Mouse (Mus musculus) adrenal gland, adult (tissue): ENCODE results near the gene 9230112D13Rik.
A peak's percentile ranks its signal among the peaks of the same experiment; 100 is the strongest.

ENCODE experiments used
- DNase-seq, 2 experiments: peaks; one replicate each; pipeline ENCODE4 v3.0.0; 2022 to 2023; ENCODE audit warnings: low spot score in 1 of 2; ENCODE audit not compliant: inconsistent age in 2 of 2

Gene 9230112D13Rik

DNA sequence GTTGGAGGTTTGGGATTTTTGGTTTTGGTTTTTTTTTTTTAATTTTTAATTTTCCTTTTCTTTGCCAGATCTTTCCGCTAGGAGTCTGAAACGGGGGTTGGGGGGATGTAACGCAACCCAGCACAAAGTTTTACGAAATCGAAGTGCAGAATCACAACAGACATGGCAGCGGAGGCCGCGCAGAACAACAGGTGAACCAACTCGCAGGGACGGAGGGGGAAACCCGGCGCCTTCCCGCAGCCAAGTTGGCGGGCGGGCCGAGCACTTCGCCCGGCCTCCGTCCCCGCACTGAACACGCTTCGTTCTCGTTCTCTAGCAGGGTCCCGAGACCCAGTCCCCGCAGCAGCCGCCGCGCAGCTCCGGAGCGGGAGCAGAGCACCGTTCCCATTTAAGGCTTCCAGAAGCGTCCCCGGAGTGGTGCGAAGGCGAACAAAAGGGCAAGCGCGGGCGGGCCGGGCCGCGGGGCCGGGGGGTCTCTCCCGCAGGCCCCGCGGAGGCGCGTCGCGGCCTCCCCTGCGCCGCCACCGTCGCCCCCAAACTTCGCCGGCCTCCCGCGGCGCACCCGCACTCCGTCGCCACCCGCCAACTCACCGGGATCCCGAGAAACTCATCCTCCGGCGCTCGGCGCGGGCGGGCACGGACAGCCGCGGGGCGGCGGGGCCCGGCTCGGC lies 20.7 kb downstream of the 9230112D13Rik start:
- peak; percentile 71 to 90 for DNase-seq

GRCm38 (mm10) chr14:34501447-34501803 lies 21.2 kb downstream of the 9230112D13Rik start:
- peak in 1 of 2 experiments; percentile 85 for DNase-seq

GRCm38 (mm10) chr14:34500309-34500708 lies 22.3 kb downstream of the 9230112D13Rik start:
- DNase-seq = peak in 1 of 2 experiments; percentile 69

GRCm38 (mm10) chr14:34499664-34500063 lies 22.9 kb downstream of the 9230112D13Rik start:
- DNase-seq = peak; percentile 31 to 78

- peak; percentile 37 to 77 for DNase-seq
Measured at GRCm38 (mm10) chr14:34497346-34497745, 25.3 kb downstream of the 9230112D13Rik start.

DNA sequence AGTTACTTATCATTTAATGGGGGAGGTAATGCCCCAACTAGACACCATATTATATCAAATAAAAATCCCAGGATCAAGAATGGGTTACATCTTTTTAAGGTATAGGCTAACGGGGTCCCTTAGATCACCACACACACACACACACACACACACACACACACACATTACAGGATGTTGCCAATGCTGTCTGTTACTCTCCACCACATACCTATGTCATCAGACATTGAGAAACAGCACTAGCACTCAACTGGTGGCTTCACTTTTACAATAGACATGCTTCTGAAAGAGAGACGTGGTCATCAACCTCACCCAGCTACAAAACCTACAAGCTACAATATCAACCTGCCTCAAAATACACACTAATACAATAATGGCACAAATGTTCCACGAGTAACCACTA lies 28.9 kb downstream of the 9230112D13Rik start:
- no peak for DNase-seq

DNA sequence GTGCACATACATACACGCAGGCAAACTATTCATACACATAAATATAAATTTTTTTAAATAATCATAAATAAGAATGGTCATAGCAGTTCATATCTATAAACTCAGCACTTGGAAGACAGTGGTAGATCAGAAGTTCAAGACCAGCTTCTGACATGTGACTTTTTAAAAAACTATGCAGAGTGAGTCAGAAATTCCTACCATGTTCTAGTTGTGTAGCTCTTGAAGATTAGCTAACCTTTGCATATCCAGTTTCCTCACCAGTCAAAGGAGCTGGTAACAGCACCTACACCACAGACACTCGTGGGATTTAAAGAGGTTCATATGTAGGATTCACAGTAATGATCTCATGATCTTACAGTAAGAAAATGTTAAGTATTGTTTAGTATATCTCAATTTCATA lies 29.9 kb downstream of the 9230112D13Rik start:
- DNase-seq = no peak

GRCm38 (mm10) chr14:34490965-34491364 lies 31.6 kb downstream of the 9230112D13Rik start:
- DNase-seq = no peak

GRCm38 (mm10) chr14:34489928-34490327 lies 32.7 kb downstream of the 9230112D13Rik start:
- DNase-seq = peak in 1 of 2 experiments; percentile 52

- DNase-seq = no peak
Measured at GRCm38 (mm10) chr14:34486169-34486568, 36.4 kb downstream of the 9230112D13Rik start.

DNA sequence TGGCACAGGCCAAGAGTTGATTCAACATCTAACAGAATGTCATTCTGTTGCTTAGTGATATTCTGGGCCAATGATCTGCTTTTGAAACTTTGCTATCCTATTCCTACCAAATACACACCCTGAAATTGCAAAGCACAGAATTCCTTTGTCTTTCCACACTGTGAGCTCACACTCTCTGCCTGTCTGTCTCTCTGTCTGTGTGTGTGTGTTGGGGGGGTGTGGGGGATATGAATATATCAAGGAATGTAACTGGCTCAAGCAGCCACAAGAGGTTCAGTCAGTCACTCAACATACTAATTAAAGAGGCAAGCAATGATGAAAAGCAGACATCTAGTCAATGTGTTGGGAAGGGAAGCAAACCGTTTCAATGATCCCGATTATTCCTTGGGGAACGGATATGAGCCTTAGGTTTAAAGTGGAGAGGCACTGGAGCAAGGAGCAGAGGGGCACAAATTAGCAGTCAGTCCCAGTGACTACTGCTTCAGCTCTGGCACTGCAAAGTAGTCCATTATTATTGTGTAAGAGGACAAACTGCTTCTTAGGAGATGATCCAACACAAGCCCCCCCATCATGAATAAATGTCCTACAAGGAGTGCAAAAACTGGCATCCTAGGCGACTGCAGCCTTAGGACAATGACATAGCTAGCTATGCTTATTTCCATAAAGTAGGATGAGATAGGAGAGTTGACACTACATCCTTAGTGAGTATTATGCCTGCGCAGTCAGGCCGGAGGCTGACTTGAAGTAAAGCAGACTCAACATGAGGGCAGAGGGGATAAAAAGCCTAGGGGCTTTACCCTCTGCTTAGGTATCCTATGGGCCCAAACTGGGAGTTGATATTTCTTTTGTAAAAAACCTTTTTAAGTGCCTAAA lies 38.9 kb downstream of the 9230112D13Rik start:
- DNase-seq = no peak

- no peak for DNase-seq
Measured at GRCm38 (mm10) chr14:34471591-34471990, 51.0 kb downstream of the 9230112D13Rik start.

DNA sequence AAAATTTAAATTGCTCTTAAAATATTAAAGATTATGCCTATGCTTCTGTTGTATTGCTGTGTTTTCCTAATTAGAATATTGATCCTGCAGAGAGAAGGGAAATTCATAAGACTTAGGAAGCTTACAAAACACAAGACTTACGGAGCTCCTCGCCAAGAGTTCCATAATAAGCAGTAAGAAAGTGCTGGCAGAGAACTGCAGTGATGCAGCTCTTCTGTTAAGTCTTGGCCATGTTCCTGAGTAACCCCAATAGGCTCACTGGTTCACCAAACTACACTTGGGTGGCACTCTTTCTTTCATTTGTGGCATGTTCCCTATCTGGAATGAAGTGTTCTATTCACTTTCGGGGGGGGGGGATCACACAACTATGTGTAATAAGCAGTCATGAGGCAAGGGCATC lies 56.3 kb downstream of the 9230112D13Rik start:
- DNase-seq = peak in 1 of 2 experiments; percentile 22
